Mouse (Mus musculus) testis, adult 2 months (tissue): Measurements from ENCODE around the gene Mycbp2. TPM values are rescaled to one million over a fixed set of nuclear protein-coding genes. Genes with fewer than 3 reads are reported as not detected.

Experiments
- H3K27ac ChIP-seq: fragments of 200-500 bp; 2 replicates; pipeline ENCODE4 v1.5.1; 2012; ENCODE audit warnings: low read depth, low read length; ENCODE audit not compliant: control insufficient read depth, insufficient read depth
- H3K27me3 ChIP-seq: fragments of 200-500 bp; 2 replicates; pipeline ENCODE4 v1.6.1; 2012; ENCODE audit warnings: mild to moderate bottlenecking, low read length, moderate library complexity; ENCODE audit not compliant: control insufficient read depth, insufficient read depth
- H3K36me3 ChIP-seq: fragments of 200-500 bp; 2 replicates; pipeline ENCODE4 v1.6.1; 2012; ENCODE audit warnings: mild to moderate bottlenecking, low read length; ENCODE audit not compliant: control insufficient read depth, insufficient read depth
- H3K4me1 ChIP-seq: fragments of 200-500 bp; 2 replicates; pipeline ENCODE4 v1.6.1; 2012; ENCODE audit warnings: low read length; ENCODE audit not compliant: control insufficient read depth, insufficient read depth
- H3K4me3 ChIP-seq: fragments of 200-500 bp; 2 replicates; pipeline ENCODE4 v1.5.1; 2012; ENCODE audit warnings: low read depth, mild to moderate bottlenecking, low read length, moderate library complexity, mixed read lengths; ENCODE audit not compliant: control insufficient read depth
- CTCF ChIP-seq: fragments of 200-500 bp; IDR thresholded peaks from 2 replicates; pipeline ENCODE4 v1.5.1; 2012; ENCODE audit warnings: low read depth, mild to moderate bottlenecking, inconsistent platforms, low read length, moderate library complexity; ENCODE audit not compliant: control insufficient read depth, insufficient read depth, insufficient replicate concordance
- POLR2A ChIP-seq: fragments of 200-500 bp; IDR thresholded peaks from 2 replicates; pipeline ENCODE4 v1.6.1; 2012; ENCODE audit warnings: low read depth, mild to moderate bottlenecking, inconsistent platforms, low read length, moderate library complexity; ENCODE audit not compliant: control insufficient read depth
- polyA plus RNA-seq: library from polyadenylated mRNA; depleted of rRNA; stranded (reverse); fragments of >200 nt; gene quantifications from 2 replicates; pipeline ENCODE4 v1.2.3, GENCODE M21; 2012

Gene Mycbp2
- polyA plus RNA-seq, 1 experiment: 31.6 TPM

- Histone ChIP-seq H3K27ac (no peak overlapping the region), H3K4me1 (no peaks in the 10 kb centered on the region), H3K4me3 (no peak overlapping the region), H3K27me3 (no peaks in the 10 kb centered on the region), H3K36me3 (no peaks in the 10 kb centered on the region; the same call in 1 of the 2 replicates)
- TF ChIP-seq CTCF: no peak
- no peak for TF ChIP-seq POLR2A
Measured at GRCm38 (mm10) chr14:103216331-103216730, 130.3 kb downstream of the Mycbp2 start.

GRCm38 (mm10) chr14:103186658-103187057, 160.0 kb downstream of the Mycbp2 start:
- TF ChIP-seq CTCF: no peak
- no peak for TF ChIP-seq POLR2A
- no peak overlapping the region for H3K27ac ChIP-seq
- H3K36me3 ChIP-seq: no peaks in the 10 kb centered on the region; the same call in none of the 2 replicates
- no peak overlapping the region for H3K4me3 ChIP-seq
- H3K27me3 ChIP-seq: no peaks in the 10 kb centered on the region
- no peaks in the 10 kb centered on the region for H3K4me1 ChIP-seq

DNA sequence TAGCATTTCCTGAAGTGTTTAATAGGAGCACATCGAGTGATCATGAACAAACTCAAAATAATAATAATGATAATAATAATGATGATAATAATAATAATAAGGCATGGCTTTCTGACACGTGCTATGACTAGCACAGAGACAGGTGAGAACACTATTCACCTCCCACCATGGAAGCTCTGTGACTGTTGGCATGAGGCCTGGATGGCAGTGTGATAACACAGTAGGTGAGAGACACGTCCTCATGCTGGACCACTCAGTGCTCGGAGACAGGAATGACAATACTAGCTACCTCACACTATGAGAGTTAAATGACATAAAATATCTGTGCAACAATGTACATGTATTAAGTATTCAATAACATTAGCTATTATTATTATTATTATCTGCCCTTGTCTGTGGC, 160.5 kb downstream of the Mycbp2 start:
- H3K4me1 ChIP-seq: no peaks in the 10 kb centered on the region
- TF ChIP-seq CTCF (no peak), POLR2A (no peak)
- no peaks in the 10 kb centered on the region for H3K27me3 ChIP-seq
- H3K36me3 ChIP-seq: no peaks in the 10 kb centered on the region; the same call in none of the 2 replicates
- H3K4me3 ChIP-seq: no peak overlapping the region
- H3K27ac ChIP-seq: no peak overlapping the region

GRCm38 (mm10) chr14:103180096-103180495, 166.5 kb downstream of the Mycbp2 start:
- H3K27me3 ChIP-seq: no peaks in the 10 kb centered on the region
- no peaks in the 10 kb centered on the region; the same call in 1 of the 2 replicates for H3K36me3 ChIP-seq
- no peak for TF ChIP-seq POLR2A
- TF ChIP-seq CTCF: no peak
- H3K4me3 ChIP-seq: no peak overlapping the region
- no peak overlapping the region for H3K27ac ChIP-seq
- no peaks in the 10 kb centered on the region for H3K4me1 ChIP-seq

GRCm38 (mm10) chr14:103162923-103163322, 183.7 kb downstream of the Mycbp2 start:
- Histone ChIP-seq H3K36me3 (no peaks in the 10 kb centered on the region; the same call in 1 of the 2 replicates), H3K27me3 (no peaks in the 10 kb centered on the region), H3K4me3 (no peak overlapping the region), H3K27ac (no peak overlapping the region), H3K4me1 (no peaks in the 10 kb centered on the region)
- no peak for TF ChIP-seq POLR2A
- no peak for TF ChIP-seq CTCF

GRCm38 (mm10) chr14:103155685-103156084, 190.9 kb downstream of the Mycbp2 start:
- Histone ChIP-seq H3K4me1 (no peaks in the 10 kb centered on the region), H3K27ac (no peak overlapping the region), H3K27me3 (no peaks in the 10 kb centered on the region), H3K4me3 (no peak overlapping the region), H3K36me3 (peaks cover 1% of the 10 kb centered on the region)
- TF ChIP-seq CTCF (no peak), POLR2A (no peak)

DNA sequence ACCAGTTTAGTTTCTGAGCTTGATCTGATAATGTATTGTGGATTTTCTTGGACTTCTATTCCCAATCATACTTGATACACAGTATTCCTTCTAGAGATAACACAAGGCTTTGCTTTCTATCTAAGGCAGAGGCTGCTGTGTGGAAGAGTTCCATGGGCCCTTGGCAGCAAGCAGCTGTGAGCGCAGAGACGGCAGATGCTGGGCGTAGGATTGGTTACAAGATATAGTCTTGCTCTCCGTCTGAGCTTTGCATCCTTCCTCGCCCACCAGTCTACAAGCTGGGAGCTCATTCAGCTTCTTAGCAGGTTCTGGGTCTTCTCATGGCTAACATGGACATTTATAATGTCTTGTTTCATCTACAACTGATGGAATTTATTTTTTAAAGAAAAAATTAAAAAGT, 196.5 kb downstream of the Mycbp2 start:
- Histone ChIP-seq H3K4me3 (no peak overlapping the region), H3K36me3 (peaks cover 3% of the 10 kb centered on the region), H3K27ac (no peak overlapping the region), H3K27me3 (no peaks in the 10 kb centered on the region), H3K4me1 (no peaks in the 10 kb centered on the region)
- TF ChIP-seq POLR2A (no peak), CTCF (no peak)

DNA sequence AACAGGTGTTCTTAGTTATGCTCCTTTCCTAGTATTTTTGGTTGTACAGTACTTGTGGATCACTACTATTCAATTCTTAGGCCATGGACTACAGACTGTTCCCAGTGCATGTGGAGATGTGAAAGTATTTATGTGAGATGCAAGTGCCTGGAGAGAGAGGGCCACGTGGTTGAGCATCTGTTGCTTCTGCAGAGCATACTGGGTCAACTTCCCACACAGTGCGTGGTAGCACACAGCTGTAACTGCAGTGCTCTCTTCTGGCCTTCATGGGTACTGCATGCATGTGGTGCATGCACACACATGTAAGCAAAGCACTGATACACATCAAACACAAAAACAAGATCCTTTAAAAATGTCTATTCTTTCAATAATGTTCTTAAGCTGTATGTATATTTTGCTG, 214.6 kb downstream of the Mycbp2 start:
- no peak overlapping the region for H3K4me3 ChIP-seq
- TF ChIP-seq POLR2A (no peak), CTCF (peak; percentile 53; the same call in 1 of the 2 replicates)
- H3K27ac ChIP-seq: no peak overlapping the region
- no peaks in the 10 kb centered on the region for H3K27me3 ChIP-seq
- peaks cover 5% of the 10 kb centered on the region for H3K36me3 ChIP-seq
- no peaks in the 10 kb centered on the region for H3K4me1 ChIP-seq
